ENCODE assay signal across 8 mouse cellular contexts in the genomic region with DNA sequence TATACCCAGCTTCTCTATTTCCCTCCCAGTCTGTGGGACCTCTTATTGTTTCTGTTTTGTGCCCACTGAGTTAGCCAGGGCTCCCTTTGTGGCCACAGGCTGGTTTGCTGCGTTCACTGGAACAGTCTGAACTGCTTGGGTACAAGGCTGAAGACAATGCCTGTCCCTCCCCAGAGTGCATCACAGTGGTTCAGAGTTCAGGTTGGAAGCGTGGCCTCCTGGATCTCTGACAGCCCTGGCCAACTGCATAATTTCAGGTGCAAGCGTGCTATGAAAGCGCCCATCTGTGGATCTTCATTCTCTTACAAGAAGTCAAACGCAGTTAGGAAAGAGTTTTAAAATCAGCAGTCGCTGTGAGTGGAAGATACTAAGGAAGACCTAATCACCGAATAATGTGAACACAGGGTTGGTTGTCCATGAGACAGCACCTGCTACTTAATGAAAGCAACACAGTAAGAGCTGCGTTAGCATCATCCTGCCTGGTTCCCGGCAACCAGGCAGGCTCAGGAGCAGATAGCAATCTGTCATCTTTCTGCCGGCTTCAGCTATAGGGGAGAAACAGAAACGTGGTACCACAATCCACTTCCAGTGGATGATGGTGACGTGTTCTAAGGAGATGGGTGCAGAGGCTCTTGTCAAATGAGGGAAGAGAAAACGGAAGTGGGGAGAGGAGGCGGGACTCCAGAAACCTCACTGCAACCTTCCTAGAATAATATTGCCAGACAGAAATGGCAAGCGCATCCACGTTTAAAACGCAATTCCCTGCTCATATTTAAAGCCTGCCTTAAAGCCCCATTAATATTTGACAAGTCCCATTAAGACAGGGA. TPM values are rescaled to one million over a fixed set of nuclear protein-coding genes. Genes with fewer than 3 reads are reported as not detected.
DNase-seq lines count a peak whose midpoint lies in the region; ATAC-seq and TF ChIP-seq lines count a peak whose summit lies in the region.

No protein-coding gene starts in this region.

- no peak for TF ChIP-seq CTCF in layer of hippocampus, adult 2 months (conservative IDR thresholded peaks at IDR 0.05)

- DNase-seq in 3134 (ENCODE audit: extremely low read depth, insufficient read length, low spot score) (peak; percentile 62), MEL-GATA-1-ER (ENCODE audit: extremely low read depth, low read depth) (peak; percentile 97)
- peak; percentile 38 for DNase-seq in embryonic facial prominence, embryonic 10.5 days (ENCODE audit: low spot score)
- peak; percentile 74 to 90 for DNase-seq in layer of hippocampus, adult 2 months (ENCODE audit: low spot score in 2 of 2)
- peak; percentile 69 to 78 for DNase-seq in lung, adult 18-20 months
- DNase-seq in ovary, adult 18-20 months (ENCODE audit: low spot score): no peak

- peak overlapping the region; percentile 85 for H3K4me2 ChIP-seq in heart, embryonic 16.5 days (ENCODE audit: low read depth, low read length)
- H3K4me2 ChIP-seq in neural tube, embryonic 14.5 days (ENCODE audit: low read depth, low read length): peak overlapping the region; percentile 89

- H3K9ac ChIP-seq in heart, embryonic 16.5 days (ENCODE audit: low read length): peak overlapping the region; percentile 63
- H3K9ac ChIP-seq in neural tube, embryonic 14.5 days (replicated peaks; ENCODE audit: low read depth, low read length): peak overlapping the region; percentile 71

- ATAC-seq in heart, embryonic 16.5 days (replicated peaks; ENCODE audit: extremely low read depth, insufficient read depth, low FRiP score): no peak; the same call in 1 of the 2 replicates
- ATAC-seq in neural tube, embryonic 14.5 days (ENCODE audit: low read depth): peak; percentile 87

- no peaks in the 10 kb centered on the region for H3K9me3 ChIP-seq in embryonic facial prominence, embryonic 10.5 days
- no peaks in the 10 kb centered on the region for H3K9me3 ChIP-seq in heart, embryonic 16.5 days (replicated peaks; ENCODE audit: control insufficient read depth, low read length)
- no peaks in the 10 kb centered on the region for H3K9me3 ChIP-seq in neural tube, embryonic 14.5 days (ENCODE audit: control insufficient read depth, low read length)

- 32% methylated on average over 17 of the region's 17 CpGs for WGBS in embryonic facial prominence, embryonic 10.5 days
- 30% methylated on average over 17 of the region's 17 CpGs for WGBS in heart, embryonic 16.5 days
- WGBS in neural tube, embryonic 14.5 days: 16% methylated on average over 17 of the region's 17 CpGs

- peak overlapping the region; percentile 94 for H3K27ac ChIP-seq in embryonic facial prominence, embryonic 10.5 days (replicated peaks)
- H3K27ac ChIP-seq in heart, embryonic 16.5 days (ENCODE audit: low read length): peak overlapping the region; percentile 97
- H3K27ac ChIP-seq in layer of hippocampus, adult 2 months: peak overlapping the region; percentile 99
- H3K27ac ChIP-seq in neural tube, embryonic 14.5 days (ENCODE audit: low read depth, low read length): peak overlapping the region; percentile 97

- peak overlapping the region; percentile 58 for H3K4me3 ChIP-seq in embryonic facial prominence, embryonic 10.5 days
- H3K4me3 ChIP-seq in heart, embryonic 16.5 days (ENCODE audit: low read length): peak overlapping the region; percentile 54
- H3K4me3 ChIP-seq in layer of hippocampus, adult 2 months: peak overlapping the region; percentile 65
- peak overlapping the region; percentile 37 for H3K4me3 ChIP-seq in neural tube, embryonic 14.5 days (ENCODE audit: low read depth, low read length)

- no peaks in the 10 kb centered on the region for H3K36me3 ChIP-seq in embryonic facial prominence, embryonic 10.5 days (replicated peaks)
- H3K36me3 ChIP-seq in heart, embryonic 16.5 days (ENCODE audit: control insufficient read depth, insufficient read depth): no peaks in the 10 kb centered on the region
- no peaks in the 10 kb centered on the region for H3K36me3 ChIP-seq in neural tube, embryonic 14.5 days (ENCODE audit: control insufficient read depth, insufficient read depth, low read length)

- H3K4me1 ChIP-seq in embryonic facial prominence, embryonic 10.5 days: peaks cover 64% of the 10 kb centered on the region
- peaks cover 29% of the 10 kb centered on the region for H3K4me1 ChIP-seq in heart, embryonic 16.5 days (ENCODE audit: control insufficient read depth, insufficient read depth, low read length)
- H3K4me1 ChIP-seq in neural tube, embryonic 14.5 days (ENCODE audit: control insufficient read depth, insufficient read depth, low read length): peaks cover 52% of the 10 kb centered on the region

- H3K27me3 ChIP-seq in embryonic facial prominence, embryonic 10.5 days (replicated peaks; ENCODE audit: low read depth, poor library complexity, severe bottlenecking): no peaks in the 10 kb centered on the region
- no peaks in the 10 kb centered on the region for H3K27me3 ChIP-seq in heart, embryonic 16.5 days (ENCODE audit: control insufficient read depth, insufficient read depth, low read length)
- H3K27me3 ChIP-seq in neural tube, embryonic 14.5 days (ENCODE audit: control insufficient read depth, insufficient read depth, low read length): no peaks in the 10 kb centered on the region

RNA-seq across cellular contexts. Expression of a gene that starts 37.4 kb away (rescaled TPM):
- polyA plus RNA-seq in embryonic facial prominence, embryonic 10.5 days (2016; fragmentation: Nextera tagmentation; extraction: Ambion mirVana): 141 and 144 TPM in 2 replicates
- polyA plus RNA-seq in heart, embryonic 16.5 days (2015; fragmentation: Nextera tagmentation; extraction: Ambion mirVana): 130 and 149 TPM in 2 replicates
- total RNA-seq in layer of hippocampus, adult 2 months (2021): 10 to 100 TPM; 49.6 to 51.1 TPM
- 7.3 and 11.5 TPM in 2 replicates for polyA plus RNA-seq in neural tube, embryonic 14.5 days (2014; fragmentation: Nextera tagmentation; extraction: Ambion mirVana)

RNA-seq across cellular contexts. Expression of a gene that starts 38.8 kb away (rescaled TPM):
- 2,739 and 2,840 TPM in 2 replicates for polyA plus RNA-seq in embryonic facial prominence, embryonic 10.5 days (2016; fragmentation: Nextera tagmentation; extraction: Ambion mirVana)
- polyA plus RNA-seq in heart, embryonic 16.5 days (2015; fragmentation: Nextera tagmentation; extraction: Ambion mirVana): 727 and 789 TPM in 2 replicates
- 100 to 1,000 TPM; 768 to 781 TPM for total RNA-seq in layer of hippocampus, adult 2 months (2021)
- polyA plus RNA-seq in neural tube, embryonic 14.5 days (2014; fragmentation: Nextera tagmentation; extraction: Ambion mirVana): 13,706 and 14,496 TPM in 2 replicates

RNA-seq across cellular contexts. Expression of a gene that starts 38.9 kb away (rescaled TPM):
- not detected in 2 replicates for polyA plus RNA-seq in embryonic facial prominence, embryonic 10.5 days (2016; fragmentation: Nextera tagmentation; extraction: Ambion mirVana)
- not detected in 2 replicates for polyA plus RNA-seq in heart, embryonic 16.5 days (2015; fragmentation: Nextera tagmentation; extraction: Ambion mirVana)
- total RNA-seq in layer of hippocampus, adult 2 months (2021): not detected
- polyA plus RNA-seq in neural tube, embryonic 14.5 days (2014; fragmentation: Nextera tagmentation; extraction: Ambion mirVana): not detected in 2 replicates

RNA-seq across cellular contexts. Expression of a gene that starts 57.9 kb away (rescaled TPM):
- polyA plus RNA-seq in embryonic facial prominence, embryonic 10.5 days (2016; fragmentation: Nextera tagmentation; extraction: Ambion mirVana): 2,343 and 2,408 TPM in 2 replicates
- polyA plus RNA-seq in heart, embryonic 16.5 days (2015; fragmentation: Nextera tagmentation; extraction: Ambion mirVana): 1,504 and 1,594 TPM in 2 replicates
- total RNA-seq in layer of hippocampus, adult 2 months (2021): 100 to 1,000 TPM; 466 to 491 TPM
- 1,186 and 1,301 TPM in 2 replicates for polyA plus RNA-seq in neural tube, embryonic 14.5 days (2014; fragmentation: Nextera tagmentation; extraction: Ambion mirVana)

Comparison
In these comparisons a context has a peak if more than half of its experiments do, and no peak if none do; other contexts are left out.
1. RNA of a gene that starts 37.4 kb away (polyA plus RNA-seq): 141 to 144 TPM in embryonic facial prominence, embryonic 10.5 days and 130 to 149 TPM in heart, embryonic 16.5 days; 7.3 to 11.5 TPM in neural tube, embryonic 14.5 days; every median in the first group is over 10 times any median in the second.
2. Peak in every context shown above with its lines, with median percentiles within 50 percentile points of each other: H3K27ac ChIP-seq and H3K4me3 ChIP-seq.